Mouse (Mus musculus) frontal cortex, postnatal 25 days (tissue): ENCODE results near the gene Cap2.

Experiments
- DNase-seq, 2 experiments: peaks; one replicate each; pipeline ENCODE4 v3.0.0; 2022; ENCODE audit warnings: low spot score in 2 of 2

Cap2 gene

DNA sequence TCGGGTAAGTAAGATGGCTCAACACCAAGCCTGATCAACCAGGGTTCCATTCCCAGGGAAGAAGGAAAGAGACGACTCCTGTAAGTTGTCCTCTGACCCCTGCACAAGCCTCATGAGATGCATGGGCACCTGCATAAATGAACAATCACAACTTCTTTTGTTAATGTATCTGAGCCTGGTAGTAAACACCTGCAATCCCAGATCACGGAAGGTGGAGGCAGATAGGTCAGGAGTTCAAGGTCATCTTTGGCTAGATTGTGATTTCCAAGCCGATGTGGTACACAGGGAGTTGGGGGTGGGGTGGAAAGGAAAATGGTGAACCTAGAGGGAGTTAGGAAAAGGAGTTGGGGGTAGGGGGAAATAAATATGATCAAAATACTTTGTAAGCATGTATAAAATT lies 131.1 kb downstream of the Cap2 start:
- DNase-seq: no peak

- no peak for DNase-seq
Measured at GRCm38 (mm10) chr13:46633320-46634132, 131.9 kb downstream of the Cap2 start.

GRCm38 (mm10) chr13:46634133-46634488 lies 132.5 kb downstream of the Cap2 start:
- DNase-seq: no peak

DNA sequence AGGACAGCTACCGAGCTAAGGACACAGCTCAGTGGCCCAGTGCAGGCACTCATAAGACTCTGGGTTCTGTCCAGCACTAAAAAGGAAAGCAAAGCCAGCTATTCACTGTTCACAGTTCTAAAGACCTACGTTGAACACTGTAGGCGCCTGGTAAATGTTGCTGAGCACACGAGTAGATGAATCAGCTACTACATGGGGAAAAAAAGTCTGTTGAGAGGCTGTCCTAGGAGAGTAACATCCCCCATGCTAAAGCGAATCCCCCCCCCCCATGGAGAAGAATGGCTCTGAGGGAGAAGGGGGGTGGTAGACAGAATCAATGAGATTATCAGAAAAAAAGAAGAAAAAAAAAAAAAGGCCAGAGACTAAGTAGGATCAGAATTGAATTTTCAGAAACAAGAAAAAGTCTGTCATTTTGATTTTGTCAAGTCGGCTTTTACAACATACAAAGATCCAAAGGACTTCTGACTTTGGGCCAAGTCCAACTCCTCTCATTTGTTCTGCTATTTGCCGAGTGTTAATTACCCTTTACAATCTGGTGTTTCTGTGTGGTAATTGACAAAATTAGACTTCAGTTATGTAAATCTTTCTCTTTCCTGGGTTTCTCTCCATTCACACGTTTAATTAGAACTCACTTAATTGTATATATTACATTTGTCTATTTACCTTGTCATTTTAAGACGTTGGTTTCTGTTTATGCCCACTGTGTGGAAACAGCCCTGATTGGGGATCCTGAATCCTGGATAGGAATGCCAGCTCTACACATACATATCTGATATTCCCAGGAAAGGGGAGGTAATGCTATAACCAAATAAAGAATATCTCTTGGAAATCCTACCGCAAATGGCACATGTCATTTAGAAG lies 139.2 kb downstream of the Cap2 start:
- DNase-seq: no peak

DNA sequence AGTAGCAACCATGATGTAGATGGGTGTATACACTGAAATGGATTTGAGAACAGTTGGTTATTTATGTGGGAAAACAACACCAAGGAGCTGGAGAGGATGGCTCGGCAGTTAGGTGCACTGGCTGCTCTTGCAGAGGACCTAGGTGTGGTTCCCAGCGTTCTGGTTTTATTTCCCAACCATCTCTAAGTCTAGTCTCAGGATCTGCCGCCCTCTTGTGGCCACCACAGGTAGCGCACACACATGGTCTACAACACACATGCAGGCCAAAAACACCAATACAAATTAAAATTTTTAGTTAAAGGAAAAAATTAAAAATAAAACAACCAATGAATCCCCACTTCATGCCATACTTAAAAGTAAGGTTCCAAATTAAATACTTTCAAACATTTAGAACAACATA lies 140.7 kb downstream of the Cap2 start:
- no peak for DNase-seq

- DNase-seq: no peak
Measured at GRCm38 (mm10) chr13:46644175-46644574, 142.5 kb downstream of the Cap2 start.

GRCm38 (mm10) chr13:46645476-46645875 lies 143.8 kb downstream of the Cap2 start:
- DNase-seq: no peak

- DNase-seq: no peak
Measured at GRCm38 (mm10) chr13:46651853-46652252, 150.2 kb downstream of the Cap2 start.

DNA sequence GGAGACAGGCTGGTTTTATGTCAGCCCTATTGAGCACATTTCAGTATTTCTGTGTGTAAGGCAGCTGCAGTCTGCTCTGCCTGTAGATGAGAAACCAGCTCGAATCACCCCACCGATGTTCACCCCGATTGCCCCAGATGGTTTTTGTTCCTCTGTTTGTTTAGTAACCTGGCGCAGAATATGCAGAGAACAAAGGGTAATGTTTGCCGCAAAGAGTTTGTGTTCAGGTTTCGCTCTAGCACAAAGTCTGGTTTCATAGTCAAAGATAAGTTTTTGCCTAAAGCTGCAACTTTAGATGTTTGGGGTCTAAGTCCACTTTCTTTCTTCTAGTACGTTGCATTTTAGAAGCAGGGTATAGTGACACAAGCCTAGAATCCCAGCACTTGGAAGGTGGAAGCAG lies 151.0 kb downstream of the Cap2 start:
- no peak for DNase-seq

DNA sequence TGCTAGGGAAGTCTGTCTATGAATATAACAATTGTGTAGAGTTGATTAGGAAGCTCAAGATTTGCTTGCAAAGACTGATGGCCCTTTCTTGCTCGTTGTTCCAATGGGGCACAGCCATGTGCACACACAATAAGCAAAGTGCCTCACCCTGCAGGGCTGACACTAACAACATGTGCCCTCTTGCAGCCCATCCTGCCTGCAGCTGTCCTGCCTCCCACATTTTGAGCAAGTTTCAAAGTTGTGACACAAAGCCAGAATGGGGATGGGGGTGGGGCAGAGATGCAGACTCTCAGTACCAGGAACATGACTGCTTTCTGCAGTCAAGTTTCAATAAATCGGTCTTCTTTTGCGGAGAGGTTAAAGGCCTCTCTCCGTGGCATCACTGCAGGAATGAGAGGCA lies 152.0 kb downstream of the Cap2 start:
- DNase-seq: no peak

GRCm38 (mm10) chr13:46654566-46654965 lies 152.9 kb downstream of the Cap2 start:
- DNase-seq: no peak

DNA sequence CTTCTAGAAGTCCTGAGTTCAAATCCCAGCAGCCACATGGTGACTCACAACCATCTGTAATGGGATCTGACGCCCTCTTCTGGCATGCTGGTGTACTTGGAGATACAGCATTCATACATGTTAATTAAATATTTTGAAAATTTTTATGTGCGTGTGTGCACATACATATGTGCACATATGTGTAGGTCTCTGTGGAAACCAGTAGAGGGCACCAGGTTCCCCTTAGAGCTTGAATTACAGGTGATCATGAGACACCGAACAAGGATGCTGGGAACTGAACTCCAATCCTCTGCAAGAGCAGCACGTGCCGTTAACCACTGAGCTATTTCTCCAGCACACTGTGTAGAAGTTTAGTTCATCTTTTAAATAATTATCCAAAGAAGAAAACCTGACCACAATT lies 157.6 kb downstream of the Cap2 start:
- no peak for DNase-seq

DNA sequence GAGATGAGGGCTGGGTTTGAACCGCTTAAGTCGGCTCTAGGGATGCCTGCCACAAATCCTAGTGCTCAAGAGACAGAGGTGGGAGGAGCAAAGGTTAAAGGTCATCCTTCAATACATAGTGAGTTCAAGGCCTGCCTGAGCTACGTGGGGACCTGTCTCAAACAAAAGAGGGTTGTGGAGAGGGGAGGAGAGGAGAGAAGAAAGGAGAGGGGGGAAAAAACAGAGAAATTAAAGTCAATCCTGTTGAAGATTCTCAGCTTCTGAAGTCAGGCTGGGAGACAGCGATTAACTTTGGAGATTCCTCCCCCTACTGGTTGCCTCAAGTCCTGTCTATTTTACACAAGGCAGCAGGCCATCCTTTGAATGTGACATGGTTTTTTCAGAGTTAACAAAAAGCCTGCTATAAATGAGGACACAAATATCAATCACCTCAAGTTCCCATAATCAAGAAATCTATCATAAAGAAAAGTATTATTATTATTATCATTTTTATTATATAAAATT lies 161.9 kb downstream of the Cap2 start:
- no peak for DNase-seq

- DNase-seq: peak; percentile 90 to 91
Measured at GRCm38 (mm10) chr13:46669048-46669619, 167.5 kb downstream of the Cap2 start, which contains the start of gene Fam8a1. Gene Fam8a1 (plus strand): TSS chr13:46669522.

GRCm38 (mm10) chr13:46669620-46670271 lies 168.1 kb downstream of the Cap2 start:
- DNase-seq: no peak

- no peak for DNase-seq
Measured at GRCm38 (mm10) chr13:46670514-46670913, 168.9 kb downstream of the Cap2 start.

- DNase-seq: no peak
Measured at GRCm38 (mm10) chr13:46674601-46675000, 173.0 kb downstream of the Cap2 start.

DNA sequence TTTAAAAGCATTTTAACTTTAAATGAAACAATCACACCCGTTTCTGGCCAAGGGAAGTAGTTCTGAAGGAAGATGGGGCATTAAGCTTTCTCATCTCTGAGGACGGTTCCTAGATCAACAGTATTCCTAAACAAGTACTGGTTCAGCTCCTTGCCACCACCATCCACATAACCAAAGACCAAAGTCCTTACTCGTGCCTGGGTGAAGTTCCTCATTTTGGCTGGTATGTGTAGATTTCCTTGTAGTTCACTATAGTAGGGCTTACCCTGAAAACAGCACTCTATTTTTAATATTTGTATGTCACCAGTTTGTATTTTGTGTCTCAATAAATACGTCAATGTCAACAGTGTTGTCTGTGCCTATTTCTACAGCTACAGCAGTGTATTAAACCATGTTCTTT lies 176.1 kb downstream of the Cap2 start:
- no peak for DNase-seq

GRCm38 (mm10) chr13:46682921-46683320 lies 181.3 kb downstream of the Cap2 start:
- DNase-seq: no peak

GRCm38 (mm10) chr13:46683370-46683769 lies 181.7 kb downstream of the Cap2 start:
- no peak for DNase-seq

DNA sequence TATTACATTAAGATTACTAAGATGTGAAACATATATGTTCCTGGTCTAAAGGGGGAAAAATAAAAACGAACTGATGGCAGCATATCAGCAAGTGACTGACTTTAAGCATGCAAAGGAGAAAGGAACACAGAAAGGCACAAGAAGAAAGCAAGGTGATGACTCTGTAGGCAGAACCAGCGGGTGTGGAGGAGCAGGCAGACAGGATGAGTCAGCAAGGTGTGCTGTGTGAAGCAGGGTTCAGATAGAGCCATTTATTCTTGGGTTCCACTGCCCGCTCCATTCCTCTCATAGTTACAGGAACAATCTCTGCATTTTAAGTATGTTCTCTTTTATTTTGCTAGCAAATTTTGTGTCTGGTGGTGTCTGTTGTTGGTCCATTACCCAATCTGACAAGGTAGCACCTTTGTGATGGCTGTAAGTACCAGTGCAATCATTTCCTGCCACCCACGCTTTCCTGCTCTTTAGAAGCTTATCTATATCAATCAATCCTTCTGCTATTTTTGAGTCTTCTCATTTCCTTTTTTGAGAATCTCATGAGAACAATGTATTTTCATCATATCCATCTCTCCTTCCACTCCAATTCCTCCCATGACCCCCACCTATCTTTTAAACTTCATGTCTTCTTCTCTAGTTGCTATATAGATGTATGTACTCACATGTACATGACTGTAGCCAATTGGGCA lies 189.1 kb downstream of the Cap2 start:
- no peak for DNase-seq
